Mouse (Mus musculus): ENCODE data around the gene Ptprb.
A peak's percentile ranks its signal among the peaks of the same experiment; 100 is the strongest.

The Ptprb gene

GRCm38 (mm10) chr10:116296439-116296838 lies 21.1 kb downstream of the Ptprb start:
- DNase-seq (ENCODE audit: low spot score in 2 of 2): no peak

GRCm38 (mm10) chr10:116297854-116298253 lies 22.5 kb downstream of the Ptprb start:
- DNase-seq (ENCODE audit: low spot score in 2 of 2): no peak

GRCm38 (mm10) chr10:116300824-116301223 lies 25.5 kb downstream of the Ptprb start:
- DNase-seq (ENCODE audit: low spot score in 2 of 2): no peak

- no peak for DNase-seq (ENCODE audit: low spot score in 2 of 2)
Observed at GRCm38 (mm10) chr10:116301258-116301657, 25.9 kb downstream of the Ptprb start.

- no peak for DNase-seq (ENCODE audit: low spot score in 2 of 2)
Observed at GRCm38 (mm10) chr10:116304355-116304754, 29.0 kb downstream of the Ptprb start.

- DNase-seq (ENCODE audit: low spot score in 2 of 2): no peak
Observed at GRCm38 (mm10) chr10:116309460-116309859, 34.1 kb downstream of the Ptprb start.

GRCm38 (mm10) chr10:116310516-116311210 lies 35.3 kb downstream of the Ptprb start:
- DNase-seq (ENCODE audit: low spot score in 2 of 2): no peak

GRCm38 (mm10) chr10:116319246-116319645 lies 43.9 kb downstream of the Ptprb start:
- peak; percentile 39 to 43 for DNase-seq (ENCODE audit: low spot score in 2 of 2)

GRCm38 (mm10) chr10:116329086-116329485 lies 53.8 kb downstream of the Ptprb start:
- no peak for DNase-seq (ENCODE audit: low spot score in 2 of 2)

- peak; percentile 27 to 46 for DNase-seq (ENCODE audit: low spot score in 2 of 2)
Observed at GRCm38 (mm10) chr10:116330458-116330857, 55.1 kb downstream of the Ptprb start.

GRCm38 (mm10) chr10:116330961-116331510 lies 55.7 kb downstream of the Ptprb start:
- DNase-seq (ENCODE audit: low spot score in 2 of 2): peak in 1 of 2 experiments; percentile 8

GRCm38 (mm10) chr10:116333666-116334065 lies 58.3 kb downstream of the Ptprb start:
- no peak for DNase-seq (ENCODE audit: low spot score in 2 of 2)

GRCm38 (mm10) chr10:116334120-116334519 lies 58.8 kb downstream of the Ptprb start:
- no peak for DNase-seq (ENCODE audit: low spot score in 2 of 2)

GRCm38 (mm10) chr10:116335328-116335727 lies 60.0 kb downstream of the Ptprb start:
- DNase-seq (ENCODE audit: low spot score in 2 of 2): no peak

- DNase-seq (ENCODE audit: low spot score in 2 of 2): no peak
Observed at GRCm38 (mm10) chr10:116341194-116341593, 65.9 kb downstream of the Ptprb start.

GRCm38 (mm10) chr10:116346618-116347184 lies 71.4 kb downstream of the Ptprb start:
- DNase-seq (ENCODE audit: low spot score in 2 of 2): no peak

GRCm38 (mm10) chr10:116349004-116349403 lies 73.7 kb downstream of the Ptprb start:
- DNase-seq (ENCODE audit: low spot score in 2 of 2): no peak

- DNase-seq (ENCODE audit: low spot score in 2 of 2): no peak
Observed at GRCm38 (mm10) chr10:116350532-116350931, 75.2 kb downstream of the Ptprb start.

- no peak for DNase-seq (ENCODE audit: low spot score in 2 of 2)
Observed at GRCm38 (mm10) chr10:116354372-116354771, 79.0 kb downstream of the Ptprb start.

GRCm38 (mm10) chr10:116362181-116362580 lies 86.9 kb downstream of the Ptprb start:
- DNase-seq (ENCODE audit: low spot score in 2 of 2): no peak

GRCm38 (mm10) chr10:116362645-116363044 lies 87.3 kb downstream of the Ptprb start:
- no peak for DNase-seq (ENCODE audit: low spot score in 2 of 2)

- DNase-seq (ENCODE audit: low spot score in 2 of 2): no peak
Observed at GRCm38 (mm10) chr10:116364759-116365158, 89.4 kb downstream of the Ptprb start.

Data from urinary bladder, adult 18-20 months (tissue).